Mouse (Mus musculus): ENCODE measurements around the gene Wnt3. TPM values are rescaled to one million over a fixed set of nuclear protein-coding genes. Genes with fewer than 3 reads are reported as not detected.

Gene Wnt3
- total and polyA plus RNA-seq, 3 experiments: 0.04 TPM; not detected in 2

Other genes starting within 250 kb of the Wnt3 start
- not detected in 2 replicates for gene Gm884, start 153.0 kb upstream of the Wnt3 start, total RNA-seq (2012; rRNA removed)
- gene Gm884, start 153.0 kb upstream of the Wnt3 start, total RNA-seq (2014; rRNA removed): not detected in 2 replicates
- not detected in 2 replicates for gene Gm884, start 153.0 kb upstream of the Wnt3 start, polyA plus RNA-seq (2012; ENCODE audit: insufficient read length, low read depth)
- not detected in 2 replicates for gene Lyzl6, start 135.3 kb upstream of the Wnt3 start, total RNA-seq (2012; rRNA removed)
- gene Lyzl6, start 135.3 kb upstream of the Wnt3 start, total RNA-seq (2014; rRNA removed): not detected in 2 replicates
- gene Lyzl6, start 135.3 kb upstream of the Wnt3 start, polyA plus RNA-seq (2012; ENCODE audit: insufficient read length, low read depth): not detected in 2 replicates
- gene Rprml, start 124.6 kb upstream of the Wnt3 start, total RNA-seq (2012; rRNA removed): not detected in 2 replicates
- not detected in 2 replicates for gene Rprml, start 124.6 kb upstream of the Wnt3 start, total RNA-seq (2014; rRNA removed)
- not detected in 2 replicates for gene Rprml, start 124.6 kb upstream of the Wnt3 start, polyA plus RNA-seq (2012; ENCODE audit: insufficient read length, low read depth)
- 93.7 and 109 TPM in 2 replicates for gene Gosr2, start 76.3 kb upstream of the Wnt3 start, total RNA-seq (2012; rRNA removed)
- 106 and 108 TPM in 2 replicates for gene Gosr2, start 76.3 kb upstream of the Wnt3 start, total RNA-seq (2014; rRNA removed)
- 107 and 109 TPM in 2 replicates for gene Gosr2, start 76.3 kb upstream of the Wnt3 start, polyA plus RNA-seq (2012; ENCODE audit: insufficient read length, low read depth)
- gene Wnt9b, start 24.3 kb upstream of the Wnt3 start, total RNA-seq (2012; rRNA removed): not detected in 2 replicates
- not detected in 2 replicates for gene Wnt9b, start 24.3 kb upstream of the Wnt3 start, total RNA-seq (2014; rRNA removed)
- gene Wnt9b, start 24.3 kb upstream of the Wnt3 start, polyA plus RNA-seq (2012; ENCODE audit: insufficient read length, low read depth): not detected in 2 replicates
- 46.9 and 50.9 TPM in 2 replicates for gene Nsf, start 179.9 kb downstream of the Wnt3 start, total RNA-seq (2012; rRNA removed)
- 48.1 and 50.0 TPM in 2 replicates for gene Nsf, start 179.9 kb downstream of the Wnt3 start, total RNA-seq (2014; rRNA removed)
- 95.0 and 99.3 TPM in 2 replicates for gene Nsf, start 179.9 kb downstream of the Wnt3 start, polyA plus RNA-seq (2012; ENCODE audit: insufficient read length, low read depth)
- 13.3 and 16.8 TPM in 2 replicates for gene Arf2, start 192.6 kb downstream of the Wnt3 start, total RNA-seq (2012; rRNA removed)
- 24.7 and 27.8 TPM in 2 replicates for gene Arf2, start 192.6 kb downstream of the Wnt3 start, total RNA-seq (2014; rRNA removed)
- gene Arf2, start 192.6 kb downstream of the Wnt3 start, polyA plus RNA-seq (2012; ENCODE audit: insufficient read length, low read depth): 14.9 and 25.2 TPM in 2 replicates